Mouse (Mus musculus) retina, adult 2 months (tissue): ENCODE measurements around the gene Kcng3.

ENCODE experiments used
- DNase-seq: peaks from one replicate; pipeline ENCODE4 v3.0.0-alpha.2; 2012; ENCODE audit warnings: low read depth, low spot score

Gene Kcng3

GRCm38 (mm10) chr17:83630787-83631678 lies 662 bp downstream of the Kcng3 start:
- no peak for DNase-seq

GRCm38 (mm10) chr17:83613907-83614306 lies 17.8 kb downstream of the Kcng3 start:
- no peak for DNase-seq

- DNase-seq, result no peak
Measured at GRCm38 (mm10) chr17:83609532-83609931, 22.2 kb downstream of the Kcng3 start.

GRCm38 (mm10) chr17:83600976-83601375 lies 30.7 kb downstream of the Kcng3 start:
- no peak for DNase-seq

- no peak for DNase-seq
Measured at GRCm38 (mm10) chr17:83595966-83596365, 35.7 kb downstream of the Kcng3 start.

GRCm38 (mm10) chr17:83594526-83594925 lies 37.2 kb downstream of the Kcng3 start:
- no peak for DNase-seq

- DNase-seq, result no peak
Measured at GRCm38 (mm10) chr17:83593396-83593795, 38.3 kb downstream of the Kcng3 start.

GRCm38 (mm10) chr17:83588663-83589341 lies 42.9 kb downstream of the Kcng3 start:
- DNase-seq, result no peak

GRCm38 (mm10) chr17:83587731-83588130 lies 44.0 kb downstream of the Kcng3 start:
- no peak for DNase-seq

- DNase-seq, result no peak
Measured at GRCm38 (mm10) chr17:83582585-83582984, 49.1 kb downstream of the Kcng3 start.

GRCm38 (mm10) chr17:83580734-83581133 lies 51.0 kb downstream of the Kcng3 start:
- no peak for DNase-seq

GRCm38 (mm10) chr17:83576810-83577371 lies 54.8 kb downstream of the Kcng3 start:
- no peak for DNase-seq

GRCm38 (mm10) chr17:83574615-83575014 lies 57.1 kb downstream of the Kcng3 start:
- DNase-seq, result no peak

GRCm38 (mm10) chr17:83573128-83573527 lies 58.6 kb downstream of the Kcng3 start:
- no peak for DNase-seq

GRCm38 (mm10) chr17:83572366-83572765 lies 59.3 kb downstream of the Kcng3 start:
- DNase-seq, result no peak

- DNase-seq, result no peak
Measured at GRCm38 (mm10) chr17:83567375-83567774, 64.3 kb downstream of the Kcng3 start.

- no peak for DNase-seq
Measured at GRCm38 (mm10) chr17:83565506-83565905, 66.2 kb downstream of the Kcng3 start.

- DNase-seq, result no peak
Measured at GRCm38 (mm10) chr17:83564119-83564820, 67.4 kb downstream of the Kcng3 start.

GRCm38 (mm10) chr17:83563703-83564111 lies 68.0 kb downstream of the Kcng3 start:
- no peak for DNase-seq

- DNase-seq, result no peak
Measured at GRCm38 (mm10) chr17:83562153-83563010, 69.3 kb downstream of the Kcng3 start.

- no peak for DNase-seq
Measured at GRCm38 (mm10) chr17:83559081-83559480, 72.6 kb downstream of the Kcng3 start.
